Mouse (Mus musculus): Measurements from ENCODE around the gene Ttc39d. TPM values are rescaled to one million over a fixed set of nuclear protein-coding genes. Genes with fewer than 3 reads are reported as not detected.
"Not testable (repeated sequence)": the region's sequence is repeated elsewhere in the genome, so short reads cannot be mapped to it uniquely, and the experiment has no call there.

The Ttc39d gene
- polyA plus RNA-seq, 1 experiment: not detected

GRCm38 (mm10) chr17:80175386-80175739 is 31.9 kb upstream of the Ttc39d start:
- no peak for TF ChIP-seq POLR2A (IDR thresholded peaks at IDR 0.05; ENCODE audit: borderline replicate concordance, control insufficient read depth, low read depth, low read length)
- no peak for TF ChIP-seq CTCF (IDR thresholded peaks at IDR 0.05; ENCODE audit: control insufficient read depth, insufficient read depth, low read length)
- no peaks in the 10 kb centered on the region; the same call in 1 of the 2 replicates for H3K4me1 ChIP-seq (ENCODE audit: control insufficient read depth, insufficient read depth, low read length)
- 17% methylated on average over 4 of the region's 4 CpGs for WGBS
- peak overlapping the region; percentile 24 for H3K4me3 ChIP-seq (replicated peaks; ENCODE audit: control insufficient read depth, low read depth, low read length)
- H3K27ac ChIP-seq (ENCODE audit: control insufficient read depth, insufficient read depth, low read depth, low read length, poor library complexity): no peak overlapping the region

GRCm38 (mm10) chr17:80175966-80176365 is 31.3 kb upstream of the Ttc39d start:
- Histone ChIP-seq H3K4me1 (ENCODE audit: control insufficient read depth, insufficient read depth, low read length) (no peaks in the 10 kb centered on the region; the same call in 1 of the 2 replicates), H3K27ac (ENCODE audit: control insufficient read depth, insufficient read depth, low read depth, low read length, poor library complexity) (no peak overlapping the region), H3K4me3 (replicated peaks; ENCODE audit: control insufficient read depth, low read depth, low read length) (no peak overlapping the region)
- WGBS: 74% methylated on average over 3 of the region's 3 CpGs
- TF ChIP-seq POLR2A (IDR thresholded peaks at IDR 0.05; ENCODE audit: borderline replicate concordance, control insufficient read depth, low read depth, low read length): no peak
- TF ChIP-seq CTCF (IDR thresholded peaks at IDR 0.05; ENCODE audit: control insufficient read depth, insufficient read depth, low read length): no peak

GRCm38 (mm10) chr17:80178846-80179245 is 28.4 kb upstream of the Ttc39d start:
- not testable (repeated sequence) for H3K27ac ChIP-seq (ENCODE audit: control insufficient read depth, insufficient read depth, low read depth, low read length, poor library complexity); H3K4me1 ChIP-seq (ENCODE audit: control insufficient read depth, insufficient read depth, low read length); H3K4me3 ChIP-seq (replicated peaks; ENCODE audit: control insufficient read depth, low read depth, low read length)
- WGBS: 96% methylated on average over 3 of the region's 3 CpGs

GRCm38 (mm10) chr17:80179959-80180358 is 27.3 kb upstream of the Ttc39d start:
- TF ChIP-seq POLR2A (IDR thresholded peaks at IDR 0.05; ENCODE audit: borderline replicate concordance, control insufficient read depth, low read depth, low read length): no peak
- TF ChIP-seq CTCF (IDR thresholded peaks at IDR 0.05; ENCODE audit: control insufficient read depth, insufficient read depth, low read length): peak; percentile 98
- Histone ChIP-seq H3K27ac (ENCODE audit: control insufficient read depth, insufficient read depth, low read depth, low read length, poor library complexity) (no peak overlapping the region), H3K4me1 (ENCODE audit: control insufficient read depth, insufficient read depth, low read length) (no peaks in the 10 kb centered on the region; the same call in 1 of the 2 replicates), H3K4me3 (replicated peaks; ENCODE audit: control insufficient read depth, low read depth, low read length) (no peak overlapping the region)
- 0% methylated on average over 6 of the region's 6 CpGs for WGBS

- Histone ChIP-seq H3K4me3 (replicated peaks; ENCODE audit: control insufficient read depth, low read depth, low read length) (no peak overlapping the region), H3K27ac (ENCODE audit: control insufficient read depth, insufficient read depth, low read depth, low read length, poor library complexity) (no peak overlapping the region), H3K4me1 (ENCODE audit: control insufficient read depth, insufficient read depth, low read length) (no peaks in the 10 kb centered on the region)
- no peak for TF ChIP-seq CTCF (IDR thresholded peaks at IDR 0.05; ENCODE audit: control insufficient read depth, insufficient read depth, low read length)
- TF ChIP-seq POLR2A (IDR thresholded peaks at IDR 0.05; ENCODE audit: borderline replicate concordance, control insufficient read depth, low read depth, low read length): no peak
Observed at GRCm38 (mm10) chr17:80180468-80180867, 26.8 kb upstream of the Ttc39d start.

- WGBS: 65% methylated on average over 10 of the region's 10 CpGs
- H3K4me1 ChIP-seq (ENCODE audit: control insufficient read depth, insufficient read depth, low read length): no peaks in the 10 kb centered on the region
- H3K27ac ChIP-seq (ENCODE audit: control insufficient read depth, insufficient read depth, low read depth, low read length, poor library complexity): no peak overlapping the region
- no peak overlapping the region for H3K4me3 ChIP-seq (replicated peaks; ENCODE audit: control insufficient read depth, low read depth, low read length)
- no peak for TF ChIP-seq POLR2A (IDR thresholded peaks at IDR 0.05; ENCODE audit: borderline replicate concordance, control insufficient read depth, low read depth, low read length)
- no peak for TF ChIP-seq CTCF (IDR thresholded peaks at IDR 0.05; ENCODE audit: control insufficient read depth, insufficient read depth, low read length)
Observed at GRCm38 (mm10) chr17:80183615-80184014, 23.6 kb upstream of the Ttc39d start.

GRCm38 (mm10) chr17:80193075-80193474 is 14.2 kb upstream of the Ttc39d start:
- no peak overlapping the region for H3K27ac ChIP-seq (ENCODE audit: control insufficient read depth, insufficient read depth, low read depth, low read length, poor library complexity)
- no peak overlapping the region for H3K4me3 ChIP-seq (replicated peaks; ENCODE audit: control insufficient read depth, low read depth, low read length)
- TF ChIP-seq POLR2A (IDR thresholded peaks at IDR 0.05; ENCODE audit: borderline replicate concordance, control insufficient read depth, low read depth, low read length) (no peak), CTCF (IDR thresholded peaks at IDR 0.05; ENCODE audit: control insufficient read depth, insufficient read depth, low read length) (no peak)
- 64% methylated on average over 5 of the region's 5 CpGs for WGBS
- H3K4me1 ChIP-seq (ENCODE audit: control insufficient read depth, insufficient read depth, low read length): no peaks in the 10 kb centered on the region

- 94% methylated on average over 3 of the region's 3 CpGs for WGBS
- Histone ChIP-seq H3K27ac (ENCODE audit: control insufficient read depth, insufficient read depth, low read depth, low read length, poor library complexity) (no peak overlapping the region), H3K4me1 (ENCODE audit: control insufficient read depth, insufficient read depth, low read length) (no peaks in the 10 kb centered on the region), H3K4me3 (replicated peaks; ENCODE audit: control insufficient read depth, low read depth, low read length) (no peak overlapping the region)
- TF ChIP-seq CTCF (IDR thresholded peaks at IDR 0.05; ENCODE audit: control insufficient read depth, insufficient read depth, low read length) (no peak), POLR2A (IDR thresholded peaks at IDR 0.05; ENCODE audit: borderline replicate concordance, control insufficient read depth, low read depth, low read length) (no peak)
Observed at GRCm38 (mm10) chr17:80199160-80199778, 8.0 kb upstream of the Ttc39d start.

GRCm38 (mm10) chr17:80205657-80206056 is 1.6 kb upstream of the Ttc39d start:
- 13% methylated on average over 5 of the region's 5 CpGs for WGBS
- no peak overlapping the region for H3K27ac ChIP-seq (ENCODE audit: control insufficient read depth, insufficient read depth, low read depth, low read length, poor library complexity)
- peak overlapping the region; percentile 97 for H3K4me3 ChIP-seq (replicated peaks; ENCODE audit: control insufficient read depth, low read depth, low read length)
- TF ChIP-seq POLR2A (IDR thresholded peaks at IDR 0.05; ENCODE audit: borderline replicate concordance, control insufficient read depth, low read depth, low read length) (no peak), CTCF (IDR thresholded peaks at IDR 0.05; ENCODE audit: control insufficient read depth, insufficient read depth, low read length) (no peak)
- no peaks in the 10 kb centered on the region; the same call in 1 of the 2 replicates for H3K4me1 ChIP-seq (ENCODE audit: control insufficient read depth, insufficient read depth, low read length)

All from bone marrow, adult 2 months (tissue).